Mouse (Mus musculus) cortical plate, adult 2 months (tissue): ENCODE results near the gene Hcfc1r1. TPM values are rescaled to one million over a fixed set of nuclear protein-coding genes. Genes with fewer than 3 reads are reported as not detected.
A peak's percentile ranks its signal among the peaks of the same experiment; 100 is the strongest.

ENCODE experiments used
- H3K27ac ChIP-seq: fragments of 200-500 bp; 2 replicates; pipeline ENCODE4 v1.5.1; 2012; ENCODE audit warnings: low read length, control low read depth, inconsistent platforms; ENCODE audit not compliant: insufficient read depth
- H3K4me1 ChIP-seq: fragments of 200-500 bp; 2 replicates; pipeline ENCODE4 v1.6.1; 2011; ENCODE audit warnings: low read length; ENCODE audit not compliant: control insufficient read depth, insufficient read depth
- H3K4me3 ChIP-seq: fragments of 200-500 bp; 2 replicates; pipeline ENCODE4 v1.5.1; 2011; ENCODE audit warnings: mild to moderate bottlenecking, low read length, control low read depth; ENCODE audit not compliant: insufficient read depth
- CTCF ChIP-seq: fragments of 200-500 bp; IDR thresholded peaks from 2 replicates; pipeline ENCODE4 v1.5.1; 2011; ENCODE audit warnings: mild to moderate bottlenecking, control low read depth, low read length; ENCODE audit not compliant: insufficient read depth; ENCODE audit errors: extremely low read depth
- POLR2A ChIP-seq: fragments of 200-500 bp; IDR thresholded peaks from 2 replicates; pipeline ENCODE4 v1.6.1; 2011; ENCODE audit warnings: mild to moderate bottlenecking, low read length, control low read depth; ENCODE audit not compliant: insufficient read depth; ENCODE audit errors: extremely low read depth
- polyA plus RNA-seq: library from polyadenylated mRNA; depleted of rRNA; stranded (reverse); fragments of >200 nt; gene quantifications from 2 replicates; pipeline ENCODE4 v1.2.3, GENCODE M21; 2012; rRNA removed

Gene Hcfc1r1
- polyA plus RNA-seq, result 137 and 139 TPM in 2 replicates

DNA sequence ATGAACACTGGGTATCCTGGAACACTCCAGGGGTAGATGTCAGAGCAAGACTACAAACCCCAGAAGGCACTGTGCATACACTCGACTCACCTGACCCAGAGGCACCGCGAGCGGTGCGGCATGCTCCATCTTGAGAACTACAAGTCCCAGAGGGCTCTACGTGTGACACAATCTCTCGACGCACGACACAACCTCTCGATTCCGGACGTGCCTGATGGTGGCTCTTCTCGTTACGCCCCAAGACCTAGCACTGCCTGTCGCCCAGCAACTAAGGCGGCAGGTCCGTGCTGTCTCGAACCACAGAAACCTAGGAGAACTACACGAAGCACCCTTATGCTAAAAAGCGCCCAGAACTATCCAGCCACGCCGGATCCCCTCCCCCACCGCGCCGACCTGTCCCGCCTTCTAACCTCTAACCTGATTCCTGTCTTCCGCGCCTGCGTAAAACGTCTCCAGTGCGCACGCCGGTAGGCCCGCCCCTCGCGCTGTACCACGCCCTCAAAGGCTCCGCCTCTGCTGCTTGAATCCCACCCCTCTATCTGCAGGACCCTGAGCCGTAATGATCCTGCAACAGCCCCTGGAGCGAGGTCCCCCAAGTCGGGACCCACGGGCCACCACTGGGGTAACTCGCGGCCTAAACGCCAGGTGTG, at the start of gene Hcfc1r1, which contains the start of gene Thoc6:
Gene Hcfc1r1, plus strand, starts transcription at position 173 of the 650 bp plus-strand sequence.
Gene Thoc6, minus strand, starts transcription at position 459 of the 650 bp plus-strand sequence.
- Histone ChIP-seq H3K27ac (peak within 1 kb of the TSS; percentile 79), H3K4me3 (peak within 1 kb of the TSS; percentile 66), H3K4me1 (peaks cover 2% of the 10 kb centered on the region)
- no peak for TF ChIP-seq CTCF
- TF ChIP-seq POLR2A, result peak; percentile 83

DNA sequence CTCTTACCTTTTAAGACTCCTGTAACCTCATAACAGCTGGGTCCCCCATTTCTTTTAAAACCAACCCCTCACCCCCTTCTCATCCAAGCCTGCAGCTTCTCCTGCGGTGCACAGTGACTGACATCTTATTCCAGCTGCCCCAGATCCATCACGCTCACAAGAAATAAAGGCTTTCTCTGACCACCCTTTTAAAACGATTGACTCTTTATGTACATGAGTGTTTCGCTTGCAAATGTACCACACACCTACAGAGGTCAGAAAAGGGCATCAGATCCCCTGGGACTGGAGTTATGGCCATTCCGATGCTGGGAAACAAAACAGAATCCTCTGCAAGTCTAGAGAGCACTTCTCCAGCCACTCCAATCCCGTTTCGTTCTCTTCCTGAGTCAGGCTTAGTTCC, 45.6 kb upstream of the Hcfc1r1 start:
- Histone ChIP-seq H3K27ac (no peak overlapping the region), H3K4me1 (no peaks in the 10 kb centered on the region)
- TF ChIP-seq CTCF, result no peak
- TF ChIP-seq POLR2A, result no peak

DNA sequence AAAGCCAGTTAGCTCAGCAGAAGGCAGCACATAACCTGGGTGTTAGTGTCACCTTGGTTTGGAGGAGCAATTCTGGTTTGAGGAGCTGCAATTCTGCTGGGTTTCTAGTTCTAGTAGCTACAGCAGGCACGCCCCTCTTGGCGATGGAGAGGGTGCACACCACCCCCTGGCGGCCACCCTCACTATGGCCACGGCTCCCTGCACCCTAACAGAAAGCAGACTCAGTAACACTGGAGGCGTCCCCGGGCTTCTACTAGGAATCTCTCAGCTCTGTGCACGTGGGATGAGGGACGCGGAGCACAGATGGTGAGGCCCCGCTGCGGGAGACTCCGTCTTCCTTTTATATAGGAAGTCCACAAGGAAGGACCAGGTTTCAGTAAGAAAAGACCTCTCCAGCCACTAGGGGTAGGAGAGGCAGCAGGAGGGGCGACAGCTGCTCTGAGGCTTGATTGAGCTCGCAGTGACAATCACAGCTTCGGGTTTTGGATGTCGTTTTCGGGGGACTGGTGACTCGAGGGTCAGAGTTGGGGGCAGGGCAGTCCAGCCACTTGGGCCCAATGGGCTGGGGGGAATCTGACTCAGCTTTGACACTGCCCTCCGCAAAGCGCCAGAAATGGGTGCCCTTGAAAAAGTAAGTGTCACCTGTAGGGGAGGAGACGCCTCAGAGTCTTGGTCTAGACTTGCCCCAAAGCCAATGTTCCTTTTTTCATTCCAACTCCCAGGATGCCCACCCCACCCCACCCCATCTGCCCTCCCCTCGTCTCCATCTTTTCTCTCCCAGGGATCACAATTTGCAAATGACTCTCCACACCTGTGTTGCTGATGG, 43.0 kb upstream of the Hcfc1r1 start:
- H3K4me3 ChIP-seq, result no peak overlapping the region
- H3K4me1 ChIP-seq, result no peaks in the 10 kb centered on the region
- peak; percentile 62 for TF ChIP-seq CTCF
- TF ChIP-seq POLR2A, result no peak
- no peak overlapping the region for H3K27ac ChIP-seq

More for the DNA sequence above, 45.6 kb upstream of the Hcfc1r1 start:
- H3K4me3 ChIP-seq, result no peak overlapping the region

DNA sequence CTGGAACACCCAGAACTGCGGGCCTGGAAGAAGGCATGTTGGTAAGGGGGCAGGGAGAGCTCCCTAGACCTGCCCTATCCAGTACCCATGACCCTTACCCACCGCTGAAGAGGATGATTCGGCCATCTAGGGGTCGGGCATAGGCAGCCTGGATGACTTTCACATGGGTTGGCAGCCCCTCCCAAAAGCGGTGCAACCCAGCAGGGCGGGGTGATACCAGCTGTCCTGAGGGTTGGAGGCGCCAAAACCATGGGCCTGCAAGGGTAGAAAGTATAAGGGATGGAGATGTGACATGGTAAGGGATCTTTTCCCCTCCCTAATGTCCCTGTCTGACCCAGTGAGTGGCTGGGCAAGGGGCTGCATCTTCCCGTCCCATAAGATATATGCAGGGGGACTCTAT, 42.2 kb upstream of the Hcfc1r1 start:
- no peak overlapping the region for H3K4me3 ChIP-seq
- no peak overlapping the region for H3K27ac ChIP-seq
- H3K4me1 ChIP-seq, result no peaks in the 10 kb centered on the region
- TF ChIP-seq POLR2A, result no peak

DNA sequence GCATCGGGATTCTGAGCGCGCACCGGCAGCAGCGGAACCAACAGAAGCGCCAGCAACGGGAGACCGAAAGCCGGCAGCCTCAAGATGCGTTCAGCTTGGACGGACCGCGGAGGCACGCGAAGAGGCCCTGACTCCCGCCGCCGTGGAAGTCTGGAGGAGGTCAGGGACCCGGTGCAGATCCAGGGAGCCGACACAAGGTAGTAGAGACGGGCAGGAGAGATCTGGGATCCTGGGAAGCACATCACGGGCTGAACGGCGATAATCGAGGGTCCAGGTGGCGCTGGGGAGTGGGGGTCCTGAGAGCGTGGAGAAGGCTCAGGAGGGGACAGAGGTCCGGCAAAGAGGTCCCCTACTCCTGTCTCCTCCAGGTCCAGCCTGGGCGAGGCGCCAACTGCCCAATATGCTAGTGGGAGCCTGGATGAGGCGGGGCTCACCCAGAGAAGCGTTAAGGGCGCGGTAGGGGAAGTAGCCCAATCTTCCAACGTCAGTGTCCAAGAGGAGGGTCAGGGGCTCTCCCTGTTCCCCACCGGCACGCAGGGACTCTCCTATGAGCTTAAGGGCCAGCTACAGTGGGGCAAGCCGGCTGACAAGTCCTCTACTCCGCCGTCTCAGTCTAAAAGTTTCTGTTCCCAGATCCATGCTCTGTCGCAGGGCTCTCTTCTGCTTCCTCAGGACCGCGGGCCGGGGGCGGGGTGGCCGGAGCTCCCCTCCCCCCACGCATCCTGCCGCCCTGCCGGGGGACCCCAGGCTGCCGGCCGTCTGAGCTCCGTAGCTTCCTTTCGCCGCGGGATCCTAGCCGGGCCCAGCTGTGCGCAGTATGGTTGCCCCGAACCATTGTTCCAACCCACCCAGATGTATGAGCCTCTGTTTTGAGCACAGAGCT, 28.5 kb upstream of the Hcfc1r1 start, which contains the start of gene Mmp25:
Gene Mmp25, minus strand, starts transcription at position 665 of the 883 bp plus-strand sequence.
- Histone ChIP-seq H3K27ac (no peak within 1 kb of the TSS), H3K4me3 (peak within 1 kb of the TSS; percentile 22; the same call in 1 of the 2 replicates), H3K4me1 (no peaks in the 10 kb centered on the region)
- no peak for TF ChIP-seq POLR2A
- TF ChIP-seq CTCF, result no peak

DNA sequence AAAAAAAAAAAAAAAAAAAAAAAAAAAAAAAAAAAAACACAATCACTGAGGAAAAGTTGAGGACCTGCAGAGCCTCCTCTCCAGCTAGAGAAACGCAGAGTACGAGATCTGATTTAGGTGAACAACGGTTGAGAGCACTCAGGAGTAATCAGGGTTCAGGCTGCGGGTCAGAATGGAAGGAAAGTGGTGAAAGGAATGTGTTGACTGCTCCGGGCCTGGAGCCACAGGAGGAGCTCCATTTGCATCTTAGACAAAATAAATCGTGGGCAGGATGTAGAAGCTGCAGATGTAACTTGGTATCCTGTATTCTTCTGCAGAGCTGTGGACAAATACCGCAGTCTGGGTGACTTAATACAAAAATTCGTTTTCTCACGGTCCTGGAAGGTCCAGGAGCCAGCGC, 27.5 kb upstream of the Hcfc1r1 start:
- no peak for TF ChIP-seq POLR2A
- TF ChIP-seq CTCF, result no peak

DNA sequence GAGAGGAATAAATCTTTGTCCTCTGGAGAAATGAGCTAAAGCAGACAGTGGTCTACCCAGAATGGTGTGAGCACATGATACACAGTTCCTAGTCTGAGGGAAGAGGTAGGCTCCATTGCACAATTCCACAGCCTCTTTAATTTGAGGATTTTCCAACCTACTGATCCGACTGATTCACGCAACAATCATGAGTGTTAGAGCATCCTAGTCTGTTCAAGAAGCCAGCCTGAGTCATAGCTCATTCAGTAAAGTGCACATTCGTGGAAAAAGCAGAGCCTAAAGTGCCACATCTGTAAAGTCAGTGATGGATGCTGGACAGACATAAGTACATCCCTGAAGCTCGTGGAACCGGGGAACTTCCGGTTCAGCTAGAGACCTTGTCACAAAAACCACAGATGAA, 22.0 kb upstream of the Hcfc1r1 start:
- H3K4me3 ChIP-seq, result no peak overlapping the region
- H3K4me1 ChIP-seq, result no peaks in the 10 kb centered on the region
- TF ChIP-seq POLR2A, result no peak
- TF ChIP-seq CTCF, result no peak
- no peak overlapping the region for H3K27ac ChIP-seq

More for the DNA sequence above, 27.5 kb upstream of the Hcfc1r1 start:
- H3K4me3 ChIP-seq, result no peak overlapping the region
- no peaks in the 10 kb centered on the region for H3K4me1 ChIP-seq
- H3K27ac ChIP-seq, result no peak overlapping the region

DNA sequence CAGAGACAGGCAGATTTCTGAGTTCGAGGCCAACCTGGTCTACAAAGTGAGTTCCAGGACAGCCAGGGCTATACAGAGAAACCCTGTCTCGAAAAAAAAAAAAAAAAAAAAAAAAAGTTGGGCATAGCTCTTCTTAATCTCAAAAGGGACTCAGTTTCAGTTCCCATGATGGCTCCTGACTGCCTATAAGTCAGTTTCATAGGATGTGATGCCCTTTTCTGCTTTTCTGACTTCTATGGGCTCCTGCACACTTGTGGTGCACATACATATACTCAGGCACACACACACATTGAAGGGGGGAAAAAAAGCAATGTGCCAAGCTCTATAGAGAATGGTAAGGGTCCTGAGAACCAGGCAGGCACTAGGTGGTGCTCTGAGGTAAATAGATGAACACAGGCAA, 20.1 kb upstream of the Hcfc1r1 start:
- Histone ChIP-seq H3K4me1 (no peaks in the 10 kb centered on the region), H3K27ac (no peak overlapping the region), H3K4me3 (no peak overlapping the region)
- TF ChIP-seq CTCF (no peak), POLR2A (no peak)

DNA sequence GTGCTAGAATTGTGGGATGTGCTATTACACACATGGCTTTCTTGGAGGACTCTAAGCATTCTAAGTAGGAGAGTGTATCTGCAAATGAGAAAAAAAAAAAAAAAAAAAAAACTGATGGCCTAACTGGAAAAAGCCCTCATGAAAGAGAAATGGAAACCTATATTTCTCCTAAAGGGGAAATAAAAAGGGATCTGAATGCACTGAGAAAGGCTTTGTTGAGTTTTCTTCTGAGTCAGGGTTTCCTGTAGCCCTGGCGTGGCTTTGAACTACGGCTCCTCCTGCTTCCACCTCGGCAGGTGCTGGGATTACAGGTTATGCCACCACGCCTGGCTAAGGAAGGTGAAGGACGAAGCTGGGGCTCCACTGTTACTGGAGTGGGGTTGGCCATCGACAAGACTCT, 19.4 kb upstream of the Hcfc1r1 start:
- TF ChIP-seq CTCF (no peak), POLR2A (no peak)
- no peak overlapping the region for H3K27ac ChIP-seq
- no peak overlapping the region for H3K4me3 ChIP-seq
- H3K4me1 ChIP-seq, result no peaks in the 10 kb centered on the region
